Mouse (Mus musculus) adrenal gland, adult (tissue): ENCODE data around the gene Dtnb.

Experiments
- DNase-seq, 2 experiments: peaks; one replicate each; pipeline ENCODE4 v3.0.0; 2022 to 2023; ENCODE audit warnings: low spot score in 1 of 2; ENCODE audit not compliant: inconsistent age in 2 of 2

Dtnb gene

DNA sequence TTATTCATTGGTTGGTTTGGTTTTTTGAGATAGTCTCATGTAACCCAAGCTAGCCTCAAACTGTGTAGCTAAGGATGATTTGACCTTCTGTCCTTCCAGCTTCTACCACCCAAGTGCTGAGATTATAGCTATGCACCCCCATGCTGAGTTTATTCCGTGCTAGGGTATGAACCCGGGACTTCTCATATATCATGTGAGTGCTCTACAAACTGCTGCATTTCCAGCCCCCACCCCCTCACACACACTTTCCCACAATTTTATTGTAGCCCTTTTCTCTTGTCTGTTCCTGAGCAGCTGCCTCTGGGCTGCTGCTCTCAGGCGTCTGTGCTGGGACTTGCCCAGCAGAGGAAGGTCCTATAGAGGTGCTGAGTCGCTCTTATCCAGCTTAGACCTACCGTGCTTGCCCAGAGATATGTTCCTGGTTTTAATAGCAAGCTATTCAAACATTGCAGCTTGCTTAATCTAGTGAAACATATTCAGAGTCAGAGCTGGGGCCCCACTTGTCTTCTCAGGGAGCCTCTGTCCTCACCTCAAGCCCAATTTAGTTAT, 152.7 kb downstream of the Dtnb start:
- DNase-seq: no peak

GRCm38 (mm10) chr12:3729521-3730075, 157.4 kb downstream of the Dtnb start:
- DNase-seq: peak in 1 of 2 experiments; percentile 77

DNA sequence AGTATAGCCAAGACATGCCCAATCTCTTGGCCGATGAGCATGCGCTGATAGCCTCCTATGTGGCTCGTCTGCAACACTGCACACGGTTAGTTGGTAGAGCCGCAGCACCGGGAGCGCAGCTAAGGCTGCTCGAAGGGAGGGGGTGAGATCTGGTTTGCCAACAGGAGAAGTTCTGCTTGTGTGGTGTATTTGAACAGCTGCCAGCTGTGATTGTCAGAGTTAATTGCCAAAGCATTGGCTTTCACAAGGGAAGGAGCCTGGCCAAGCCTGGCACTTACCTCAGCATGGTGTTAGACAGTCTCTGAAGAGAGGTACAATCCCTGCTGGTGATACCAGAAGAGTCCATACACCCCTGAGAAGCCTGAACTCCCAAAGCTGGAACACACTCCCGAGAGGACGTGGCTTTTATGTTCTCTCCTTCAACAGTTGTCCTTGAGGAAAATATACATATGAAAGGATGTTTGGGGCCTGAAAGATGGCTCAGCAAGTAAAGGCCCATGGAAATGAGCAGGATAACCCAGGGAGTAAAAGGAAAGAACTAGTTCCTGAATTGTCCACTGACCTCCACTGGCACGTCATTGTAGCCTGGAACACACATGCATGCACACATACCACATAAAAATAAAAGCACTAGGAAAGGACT, 160.6 kb downstream of the Dtnb start:
- peak in 1 of 2 experiments; percentile 72 for DNase-seq

DNA sequence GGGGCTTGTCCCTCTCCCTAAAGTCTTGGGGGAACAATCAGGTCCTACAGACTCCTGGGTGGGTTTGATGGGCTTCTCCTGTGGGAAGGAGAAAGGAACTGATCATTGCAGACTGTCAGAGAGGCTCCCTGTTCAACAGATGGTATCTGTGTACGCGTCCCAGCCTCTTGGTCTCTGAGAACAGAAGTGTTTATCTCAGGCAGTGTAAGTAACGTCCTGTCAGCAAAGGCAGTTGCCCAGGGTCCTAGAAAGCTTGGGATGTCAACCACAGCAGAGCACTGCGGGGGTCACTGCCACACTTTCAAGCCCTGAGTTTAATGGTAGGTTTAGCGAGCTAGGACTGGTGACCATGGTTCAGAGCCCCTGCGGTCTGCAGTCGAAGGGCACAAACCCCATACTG, 161.1 kb downstream of the Dtnb start:
- no peak for DNase-seq

DNA sequence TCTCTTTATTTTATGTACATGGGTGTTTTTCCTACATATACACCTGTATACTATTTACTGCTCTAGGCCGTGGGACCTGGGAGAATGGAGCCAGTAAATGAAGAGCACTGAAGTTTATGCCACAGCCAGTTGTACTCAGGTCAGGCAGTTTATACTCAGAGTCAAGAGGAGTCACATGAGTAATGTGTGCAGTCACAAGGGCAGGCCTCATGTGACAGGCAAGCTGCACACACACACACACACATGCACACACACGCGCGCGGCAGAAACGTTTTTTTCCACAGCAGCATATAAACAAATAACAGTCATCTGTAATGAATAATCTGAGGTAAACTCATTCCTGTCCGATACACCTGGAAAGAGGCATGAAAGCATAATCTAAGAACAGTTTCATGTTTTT, 164.8 kb downstream of the Dtnb start:
- DNase-seq: no peak

- DNase-seq: peak in 1 of 2 experiments; percentile 67
These were observed 166.8 kb downstream of the Dtnb start for GRCm38 (mm10) chr12:3738741-3739529.

GRCm38 (mm10) chr12:3739749-3740704, 167.8 kb downstream of the Dtnb start:
- DNase-seq: no peak

DNA sequence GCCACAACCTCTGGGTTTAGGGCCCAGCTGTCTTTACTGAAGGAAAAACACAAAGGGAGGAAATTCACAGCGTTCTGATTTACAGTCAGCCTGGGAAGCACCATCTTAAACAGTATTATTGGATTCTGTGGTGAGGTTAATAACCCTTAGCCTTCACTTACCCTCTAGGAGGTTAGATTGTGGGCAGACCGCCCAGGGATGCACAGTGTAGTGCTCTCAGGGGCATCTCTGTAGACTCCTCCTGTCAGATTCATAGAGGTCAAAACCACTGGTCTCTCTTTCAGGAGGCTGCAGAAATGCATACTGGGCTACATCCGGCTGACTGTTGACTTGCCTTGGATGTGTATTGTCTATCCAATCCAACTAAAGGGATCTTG, 168.5 kb downstream of the Dtnb start:
- no peak for DNase-seq

DNA sequence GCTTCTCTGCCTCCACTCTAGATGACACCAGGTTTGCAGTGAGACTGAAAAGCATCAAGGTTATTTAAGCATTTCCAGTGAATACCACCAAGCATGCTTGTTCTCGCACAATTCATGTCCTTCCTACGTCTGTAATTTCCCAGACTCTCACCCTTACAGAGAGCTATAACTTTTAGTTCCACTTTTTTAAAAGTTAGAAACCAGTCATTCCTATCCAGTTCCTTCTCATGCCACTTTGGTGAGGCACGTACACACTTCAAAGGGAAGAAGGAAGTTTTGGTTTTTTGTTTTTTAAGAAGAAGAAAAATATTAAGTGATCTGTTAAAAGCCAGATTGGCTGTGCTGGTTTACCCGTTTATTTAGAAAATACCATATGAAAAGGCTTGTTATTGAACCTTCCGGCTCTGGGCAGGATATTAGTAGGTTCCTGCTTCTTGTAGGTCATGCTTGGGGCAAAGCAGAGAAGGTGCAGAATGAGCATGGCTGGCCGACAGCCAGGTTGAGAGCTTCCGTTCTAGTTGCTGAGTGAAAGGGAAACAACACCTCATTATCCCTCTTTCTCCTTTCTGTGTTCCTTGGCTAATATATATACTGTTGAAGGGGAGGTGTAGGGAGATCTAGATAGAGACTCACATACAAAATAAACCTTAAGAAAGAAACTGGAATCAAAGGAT, 173.4 kb downstream of the Dtnb start:
- peak in 1 of 2 experiments; percentile 63 for DNase-seq

DNA sequence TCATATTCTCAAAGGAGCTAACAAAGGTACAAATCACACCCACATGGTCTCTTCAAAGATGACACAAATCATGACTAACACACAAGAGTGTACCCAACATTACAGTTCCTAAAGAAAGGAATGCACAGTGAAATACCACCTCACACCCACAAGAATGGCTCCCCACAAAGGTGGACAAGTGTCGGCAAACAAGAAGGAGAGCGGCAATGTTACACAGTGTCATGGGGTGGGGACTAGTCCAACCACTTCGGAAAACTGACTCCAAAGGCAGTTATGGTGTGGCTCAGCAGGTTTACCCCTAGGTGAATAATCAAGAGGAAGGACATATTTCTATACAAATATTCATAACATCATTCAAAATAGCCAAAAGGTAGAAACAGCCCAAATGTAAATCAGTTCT, 174.2 kb downstream of the Dtnb start:
- DNase-seq: no peak

- DNase-seq: peak in 1 of 2 experiments; percentile 65
These were observed 175.4 kb downstream of the Dtnb start for GRCm38 (mm10) chr12:3747583-3747982.

GRCm38 (mm10) chr12:3755522-3755921, 183.3 kb downstream of the Dtnb start:
- no peak for DNase-seq

- peak; percentile 61 to 85 for DNase-seq
These were observed 184.0 kb downstream of the Dtnb start for GRCm38 (mm10) chr12:3756216-3756615.

GRCm38 (mm10) chr12:3758127-3758526, 185.9 kb downstream of the Dtnb start:
- no peak for DNase-seq

DNA sequence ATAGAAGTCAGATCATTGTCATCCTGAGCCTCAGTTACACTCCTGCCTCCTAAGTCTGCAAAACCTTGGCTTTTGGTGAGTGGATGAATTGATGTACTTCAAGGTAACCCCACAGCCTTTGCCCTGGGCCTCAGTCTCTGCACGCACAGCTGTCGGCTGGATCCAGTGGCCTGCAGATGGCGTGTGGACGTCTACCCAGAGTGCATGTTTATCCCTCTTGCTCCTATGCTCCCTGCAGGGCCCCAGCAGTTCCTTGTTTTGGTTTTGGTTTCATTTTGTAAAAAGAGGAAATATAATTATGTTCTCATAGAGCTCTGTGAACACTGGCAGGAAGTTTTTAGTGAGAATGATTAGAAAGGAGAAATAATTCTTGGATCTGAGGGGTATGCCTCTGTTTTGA, 187.2 kb downstream of the Dtnb start:
- DNase-seq: peak; percentile 69 to 84

- DNase-seq: no peak
These were observed 188.9 kb downstream of the Dtnb start for GRCm38 (mm10) chr12:3760876-3761590.

- no peak for DNase-seq
These were observed 189.6 kb downstream of the Dtnb start for GRCm38 (mm10) chr12:3761591-3762295.

- peak in 1 of 2 experiments; percentile 73 for DNase-seq
These were observed 192.1 kb downstream of the Dtnb start for GRCm38 (mm10) chr12:3764191-3764804.

- no peak for DNase-seq
These were observed 195.2 kb downstream of the Dtnb start for GRCm38 (mm10) chr12:3767360-3767759.
